Mouse (Mus musculus) heart, postnatal 0 days (tissue): Measurements from ENCODE around the gene Slc26a8.

Source experiments
- CTCF ChIP-seq: IDR thresholded peaks from 2 replicates; pipeline ENCODE4 v1.5.1; 2016; ENCODE audit warnings: antibody characterized with exemption, control low read depth, low read depth
- EP300 ChIP-seq: IDR thresholded peaks from 2 replicates; pipeline ENCODE4 v1.6.1; 2016; ENCODE audit warnings: antibody characterized with exemption, low read depth

- TF ChIP-seq EP300 (no peak), CTCF (no peak)
Observed at GRCm38 (mm10) chr17:28628248-28629124, 61.5 kb downstream of the Slc26a8 start.
